Mouse (Mus musculus) yolk sac, embryonic 10.5 days (tissue): ENCODE data around the gene Mgat1.
"Not testable (repeated sequence)": the region's sequence is repeated elsewhere in the genome, so short reads cannot be mapped to it uniquely, and the experiment has no call there.

Experiments
- DNase-seq: peaks from one replicate; pipeline ENCODE4 v3.0.0-alpha.2; 2017; ENCODE audit warnings: low spot score

Mgat1 gene

GRCm38 (mm10) chr11:49243727-49244594, at the start of gene Mgat1:
Gene Mgat1 (plus strand): TSS chr11:49244191.
- DNase-seq = peak; percentile 100

GRCm38 (mm10) chr11:49194771-49195170, 49.2 kb upstream of the Mgat1 start:
- not testable (repeated sequence) for DNase-seq

GRCm38 (mm10) chr11:49195819-49196322, 48.1 kb upstream of the Mgat1 start:
- DNase-seq = peak; percentile 5

- no peak for DNase-seq
Measured at GRCm38 (mm10) chr11:49200666-49201065, 43.3 kb upstream of the Mgat1 start.

GRCm38 (mm10) chr11:49201142-49201541, 42.8 kb upstream of the Mgat1 start:
- DNase-seq = no peak

GRCm38 (mm10) chr11:49202071-49202470, 41.9 kb upstream of the Mgat1 start:
- DNase-seq = peak; percentile 18

GRCm38 (mm10) chr11:49202523-49203061, 41.4 kb upstream of the Mgat1 start:
- peak; percentile 67 for DNase-seq

GRCm38 (mm10) chr11:49203129-49203768, 40.7 kb upstream of the Mgat1 start, which contains the start of gene Zfp62:
Gene Zfp62 (plus strand): TSS chr11:49203292.
- peak; percentile 93 for DNase-seq

- peak; percentile 82 for DNase-seq
Measured at GRCm38 (mm10) chr11:49203771-49204497, 40.1 kb upstream of the Mgat1 start.

- no peak for DNase-seq
Measured at GRCm38 (mm10) chr11:49205080-49205590, 38.9 kb upstream of the Mgat1 start.

- no peak for DNase-seq
Measured at GRCm38 (mm10) chr11:49207495-49207894, 36.5 kb upstream of the Mgat1 start.

GRCm38 (mm10) chr11:49212577-49212976, 31.4 kb upstream of the Mgat1 start:
- DNase-seq = no peak

GRCm38 (mm10) chr11:49213505-49213904, 30.5 kb upstream of the Mgat1 start:
- no peak for DNase-seq

GRCm38 (mm10) chr11:49219271-49219670, 24.7 kb upstream of the Mgat1 start:
- DNase-seq = no peak

- DNase-seq = no peak
Measured at GRCm38 (mm10) chr11:49224455-49224854, 19.5 kb upstream of the Mgat1 start.

- no peak for DNase-seq
Measured at GRCm38 (mm10) chr11:49232781-49233180, 11.2 kb upstream of the Mgat1 start.

- no peak for DNase-seq
Measured at GRCm38 (mm10) chr11:49235459-49236207, 8.4 kb upstream of the Mgat1 start.

- no peak for DNase-seq
Measured at GRCm38 (mm10) chr11:49236891-49237290, 7.1 kb upstream of the Mgat1 start.

- DNase-seq = no peak
Measured at GRCm38 (mm10) chr11:49237532-49237931, 6.5 kb upstream of the Mgat1 start.

- no peak for DNase-seq
Measured at GRCm38 (mm10) chr11:49240310-49240709, 3.7 kb upstream of the Mgat1 start.

- no peak for DNase-seq
Measured at GRCm38 (mm10) chr11:49240874-49241273, 3.1 kb upstream of the Mgat1 start.
